Mouse (Mus musculus): ENCODE measurements around the gene Ebp.

DNA sequence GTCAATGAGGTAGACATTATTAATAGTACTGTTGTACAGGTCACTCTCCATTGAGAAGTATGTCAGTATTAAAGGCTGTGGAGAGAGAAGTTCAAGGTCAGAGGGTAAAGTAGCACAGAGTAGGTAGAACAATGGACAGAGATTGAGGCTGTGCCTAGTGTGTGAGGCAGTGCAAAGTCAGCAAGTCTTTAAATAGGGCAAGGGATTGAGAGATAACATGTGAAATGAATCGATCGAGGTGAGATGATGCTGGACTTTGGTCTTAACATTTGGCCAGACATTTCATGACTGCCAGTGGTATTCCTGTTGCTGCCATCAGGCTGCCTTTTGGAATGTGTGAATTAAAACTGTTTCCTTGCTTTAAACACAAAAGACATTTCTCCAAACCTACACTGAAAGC lies 14.4 kb downstream of the Ebp start:
- no peak for TF ChIP-seq CTCF (IDR thresholded peaks at IDR 0.05; ENCODE audit: borderline replicate concordance, insufficient read depth, low read length)
- no peak for TF ChIP-seq POLR2A (IDR thresholded peaks at IDR 0.05; ENCODE audit: low read depth, low read length)
